Mouse (Mus musculus) adrenal gland, postnatal 4 days (tissue): ENCODE measurements around the gene Plscr2. TPM values are rescaled to one million over a fixed set of nuclear protein-coding genes. Genes with fewer than 3 reads are reported as not detected.

ENCODE experiments used
- DNase-seq, 2 experiments: peaks; one replicate each; pipeline ENCODE4 v3.0.0; 2021 to 2022; ENCODE audit warnings: low spot score in 2 of 2, mixed read lengths in 2 of 2
- microRNA-seq: library from miRNA; unstranded; fragments of <30 nt; microRNA quantifications from one replicate; pipeline ENCODE4 v1.2.0, GENCODE M21; 2021
- total RNA-seq, 2 experiments: library from RNA; stranded (reverse); gene quantifications; 2 replicates each; pipeline ENCODE4 v1.2.3; 2021

Plscr2 gene
- total RNA-seq, 2 experiments from 2014 or later, result 5.9 to 14.7 TPM

DNA sequence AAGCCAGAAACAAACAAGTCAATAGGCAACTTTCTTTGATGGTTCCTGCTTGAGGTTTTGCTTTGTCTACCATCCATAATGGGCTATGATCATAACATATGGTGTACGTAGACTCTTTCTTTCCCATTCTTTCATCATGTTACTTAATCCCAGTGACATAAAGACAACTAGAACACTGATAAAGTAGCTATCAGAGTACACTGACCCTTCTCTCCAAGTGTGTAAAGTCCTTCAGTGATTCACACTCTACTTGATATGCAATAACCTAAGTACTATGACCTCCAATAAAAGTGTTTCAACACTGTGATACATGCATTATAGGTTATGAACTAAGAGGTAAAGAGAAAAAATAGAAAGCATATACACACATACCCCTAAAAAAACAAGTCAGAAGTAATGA lies 61.7 kb downstream of the Plscr2 start:
- no peak for DNase-seq

DNA sequence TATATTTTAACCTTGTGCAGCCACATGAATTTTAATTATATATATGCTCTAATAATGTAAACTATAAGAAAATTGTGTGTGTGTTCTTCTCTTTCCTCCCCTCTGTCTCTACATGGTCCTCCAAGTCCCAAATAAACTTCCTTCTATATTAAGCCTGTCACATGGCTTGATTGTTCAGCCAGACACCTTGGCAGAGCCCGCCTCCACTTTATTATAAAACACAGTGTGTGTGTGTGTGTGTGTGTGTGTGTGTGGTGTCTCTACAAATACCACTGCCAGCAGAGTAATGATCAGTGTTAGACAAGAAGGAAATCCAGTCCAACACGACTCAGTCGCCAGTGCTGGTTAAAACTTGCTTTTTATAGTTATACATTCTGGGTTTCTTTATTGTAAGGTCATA lies 62.3 kb downstream of the Plscr2 start:
- no peak for DNase-seq

DNA sequence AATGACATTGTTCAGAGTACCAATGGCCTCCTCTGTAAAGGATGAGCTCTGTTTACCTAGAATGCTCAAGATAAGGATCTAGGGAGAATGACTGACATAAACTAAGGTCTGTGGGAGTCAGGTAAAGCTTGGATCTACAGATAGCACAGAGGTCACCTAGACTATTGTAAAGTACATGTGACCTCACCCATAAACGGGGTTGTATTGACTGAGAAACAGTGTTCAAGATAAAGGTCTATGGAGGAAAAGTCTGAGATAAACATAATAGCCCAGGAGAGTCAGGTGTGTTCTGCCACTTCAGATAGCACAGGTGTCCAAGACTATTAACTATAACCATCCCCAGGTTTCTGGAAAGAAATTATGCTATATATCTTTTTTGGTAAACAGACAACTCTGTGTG lies 63.6 kb downstream of the Plscr2 start:
- no peak for DNase-seq

Small RNA genes within 50 kb of the gene (microRNA-seq; reads per million reads assigned to microRNA genes)
- not detected for gene Mir6386

Other genes with a start within 250 kb of the Plscr2 start
- gene Plscr5, start 82.7 kb upstream of the Plscr2 start, total RNA-seq, result not detected
- gene Plscr1, start 25.9 kb upstream of the Plscr2 start, total RNA-seq, result 10 to 100 TPM; 19.1 to 20.3 TPM
- not detected for gene 1700057G04Rik, start 33.8 kb downstream of the Plscr2 start, total RNA-seq
- 10 to 100 TPM; 12.4 to 13.1 TPM for gene Plscr4, start 181.8 kb downstream of the Plscr2 start, total RNA-seq